Mouse (Mus musculus): Measurements from ENCODE around the gene Als2.

Gene Als2

DNA sequence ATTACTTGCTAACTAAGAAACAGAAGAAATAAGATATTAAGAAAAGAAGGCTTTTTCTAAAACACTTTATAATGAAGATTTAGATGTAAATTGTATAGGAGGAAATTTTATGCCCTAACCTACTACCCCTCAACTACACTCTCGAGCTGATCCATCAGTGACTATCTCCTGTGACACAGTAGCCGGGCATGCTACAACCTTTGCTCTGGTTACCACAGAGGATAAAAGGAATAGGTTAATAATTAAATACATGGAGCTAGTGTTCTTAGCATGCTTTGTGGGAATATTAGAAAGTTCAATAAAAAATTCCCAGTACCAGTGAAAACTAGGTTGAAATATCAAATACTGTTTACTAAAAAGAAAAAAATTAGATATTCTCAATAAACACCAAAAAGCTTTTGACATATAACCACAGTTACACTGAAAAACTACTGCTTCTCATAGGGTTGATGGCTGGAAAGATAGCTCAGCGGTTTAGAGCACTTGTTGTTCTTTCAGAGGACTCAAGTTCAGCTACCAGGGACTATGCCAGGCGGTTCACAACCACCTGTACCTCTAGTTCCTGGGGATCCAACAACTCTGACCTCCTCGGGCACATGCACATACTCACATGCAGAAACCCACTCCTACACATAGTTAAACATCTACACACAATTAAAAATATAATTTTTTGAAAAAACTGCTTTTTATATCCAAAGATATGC, 24.8 kb downstream of the Als2 start:
- in situ Hi-C loops (cut with MboI, MseI): no loop called here

DNA sequence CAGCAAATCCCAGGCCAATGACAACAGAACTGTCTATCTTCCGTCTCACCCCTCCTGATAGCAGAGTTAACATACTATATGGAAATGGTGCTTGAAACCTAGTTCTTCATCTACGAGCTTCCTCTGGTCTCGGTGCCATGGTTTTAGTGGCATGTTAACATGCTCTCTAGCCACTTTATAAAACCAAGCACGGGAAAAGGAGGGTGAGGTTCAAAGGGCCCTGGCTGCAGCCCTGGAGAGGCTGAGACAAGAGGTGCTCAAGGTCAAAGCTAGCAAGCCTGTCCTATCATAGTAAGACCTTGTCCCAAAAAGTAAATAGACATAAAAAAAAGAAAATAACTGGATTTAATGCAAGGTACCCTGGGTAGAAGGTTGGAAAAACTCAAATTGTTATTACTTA, 25.4 kb downstream of the Als2 start:
- in situ Hi-C loops (cut with MboI, MseI): no loop called here

- in situ Hi-C loops (cut with MboI, MseI): no loop called here
Observed at GRCm38 (mm10) chr1:59208331-59208730, 28.7 kb downstream of the Als2 start.

- in situ Hi-C loops (cut with MboI, MseI): no loop called here
Observed at GRCm38 (mm10) chr1:59204489-59204888, 32.5 kb downstream of the Als2 start.

DNA sequence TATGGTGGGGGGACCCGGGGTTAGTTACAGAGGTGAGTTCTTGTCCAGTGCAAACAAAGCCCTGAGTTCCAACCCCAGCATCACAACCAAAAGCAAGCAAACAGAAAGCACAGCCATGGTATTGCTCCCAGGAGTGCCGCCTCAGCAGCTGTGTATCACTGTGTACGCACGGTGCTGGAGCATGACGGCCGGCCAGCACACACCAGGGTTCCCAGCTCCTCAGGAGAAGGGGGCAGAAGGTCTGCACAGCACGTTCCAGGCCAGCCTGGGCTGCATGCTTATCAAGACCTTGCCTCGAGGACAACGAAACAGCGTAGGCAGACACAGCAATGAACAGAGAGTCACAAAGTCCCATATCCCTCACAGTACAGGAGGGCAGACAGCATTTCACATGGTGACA, 34.7 kb downstream of the Als2 start:
- in situ Hi-C loops (cut with MboI, MseI): no loop called here

DNA sequence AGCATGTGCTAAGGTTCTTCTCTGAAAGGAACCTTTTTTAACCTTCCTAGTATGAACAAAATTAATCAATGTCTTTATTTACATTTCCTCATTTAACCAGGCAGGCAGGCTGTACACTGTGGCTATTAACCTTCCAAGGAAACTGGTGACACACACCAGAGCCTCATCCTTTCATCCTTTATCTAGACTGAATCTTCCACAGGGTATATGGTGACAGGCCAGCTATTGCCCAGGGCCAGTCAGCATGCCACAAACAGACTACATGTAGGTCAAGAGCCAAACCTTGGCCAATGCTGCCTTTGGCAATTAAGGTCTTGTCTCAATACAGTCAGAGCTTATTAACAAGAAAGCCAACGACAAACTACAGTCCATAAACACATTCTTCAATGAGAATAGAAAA, 35.5 kb downstream of the Als2 start:
- in situ Hi-C loops (cut with MboI, MseI): no loop called here

GRCm38 (mm10) chr1:59200960-59201359, 36.1 kb downstream of the Als2 start:
- in situ Hi-C loops (cut with MboI, MseI): no loop called here

DNA sequence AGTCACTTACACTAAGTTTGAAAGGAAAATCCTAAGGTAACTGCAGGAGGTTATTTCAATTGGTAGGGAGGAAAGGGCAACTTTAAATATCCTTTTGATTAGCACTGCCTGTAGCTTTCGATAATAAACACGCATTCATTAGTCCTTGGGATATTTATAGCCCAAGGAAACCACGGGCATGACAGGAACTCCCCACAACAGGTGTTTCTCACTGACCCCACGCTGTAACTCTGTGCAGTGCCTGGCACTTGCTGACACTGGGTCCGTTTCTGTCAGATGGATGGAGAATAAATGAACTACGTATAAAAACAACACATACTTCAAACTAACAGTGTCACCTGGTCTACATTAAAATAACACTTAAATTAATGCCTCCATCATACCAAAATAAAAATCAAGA, 42.1 kb downstream of the Als2 start:
- in situ Hi-C loops (cut with MboI, MseI): no loop called here

- in situ Hi-C loops (cut with MboI, MseI): no loop called here
Observed at GRCm38 (mm10) chr1:59187786-59188185, 49.2 kb downstream of the Als2 start.

- in situ Hi-C loops (cut with MboI, MseI): no loop called here
Observed at GRCm38 (mm10) chr1:59186317-59186716, 50.7 kb downstream of the Als2 start.

DNA sequence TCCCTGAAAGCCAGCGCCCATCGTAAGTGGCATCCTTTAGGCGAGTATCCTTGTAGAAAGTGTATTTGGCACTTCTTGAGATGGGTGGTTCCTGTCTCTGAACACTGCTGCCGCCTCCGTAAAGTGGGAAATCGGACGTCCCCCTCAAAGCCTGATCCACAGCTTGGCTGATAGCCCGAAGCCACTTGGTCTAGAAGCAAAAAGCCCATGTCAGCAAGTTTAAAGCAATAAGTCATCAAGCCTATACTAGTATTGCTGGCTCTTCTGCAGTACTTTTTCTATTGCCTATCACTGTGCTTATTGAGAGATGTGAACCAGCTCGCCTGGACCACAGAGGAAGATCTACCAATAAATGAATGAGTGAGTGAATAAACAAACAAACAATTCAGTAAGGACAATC, 51.6 kb downstream of the Als2 start:
- in situ Hi-C loops (cut with MboI, MseI): no loop called here

- in situ Hi-C loops (cut with MboI, MseI): no loop called here
Observed at GRCm38 (mm10) chr1:59183045-59183444, 54.0 kb downstream of the Als2 start.

GRCm38 (mm10) chr1:59182373-59182772, 54.7 kb downstream of the Als2 start:
- in situ Hi-C loops (cut with MboI, MseI): no loop called here

GRCm38 (mm10) chr1:59180003-59180402, 57.0 kb downstream of the Als2 start:
- in situ Hi-C loops (cut with MboI, MseI): no loop called here

- in situ Hi-C loops (cut with MboI, MseI): no loop called here
Observed at GRCm38 (mm10) chr1:59178401-59178800, 58.6 kb downstream of the Als2 start.

DNA sequence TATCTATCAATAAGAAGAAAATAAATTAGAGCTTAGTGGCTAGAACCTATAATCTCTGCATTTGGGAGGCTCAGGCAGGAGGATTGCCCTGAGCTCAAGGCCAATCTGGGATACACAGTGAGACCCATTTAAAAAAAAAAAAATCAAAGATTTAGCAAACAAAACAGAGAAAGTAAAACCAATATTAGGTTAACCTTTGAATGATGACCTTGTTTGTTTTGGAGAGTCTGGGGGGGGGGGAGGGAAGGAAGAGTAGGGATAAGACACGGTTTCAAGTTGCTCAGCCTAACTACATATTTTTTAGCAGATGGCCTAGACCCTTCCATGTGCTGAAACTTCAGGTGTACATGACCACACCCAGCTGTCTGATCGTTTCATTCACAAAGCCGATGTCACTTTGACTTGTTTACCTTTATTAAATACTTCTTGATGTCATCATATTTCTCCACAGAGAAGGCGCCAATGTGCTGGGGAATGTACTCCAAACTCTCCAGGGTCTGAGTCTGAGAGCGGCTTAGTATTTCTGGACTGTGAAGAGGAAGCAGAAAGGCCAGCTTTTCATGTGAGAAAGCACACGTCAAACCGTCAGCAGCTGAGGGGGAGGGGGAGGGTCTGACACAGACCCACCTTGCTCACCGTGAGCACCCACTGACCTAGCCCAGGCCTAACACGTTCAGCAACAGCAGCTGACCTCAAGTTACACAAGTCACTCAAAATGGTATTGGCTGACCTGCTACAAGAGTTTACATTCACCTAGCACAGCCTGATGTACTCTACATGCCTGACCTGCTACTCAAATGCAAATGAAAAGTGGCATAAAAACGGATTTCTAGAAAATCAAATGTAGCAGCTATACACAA, 62.3 kb downstream of the Als2 start:
- in situ Hi-C loops (cut with MboI, MseI): no loop called here

DNA sequence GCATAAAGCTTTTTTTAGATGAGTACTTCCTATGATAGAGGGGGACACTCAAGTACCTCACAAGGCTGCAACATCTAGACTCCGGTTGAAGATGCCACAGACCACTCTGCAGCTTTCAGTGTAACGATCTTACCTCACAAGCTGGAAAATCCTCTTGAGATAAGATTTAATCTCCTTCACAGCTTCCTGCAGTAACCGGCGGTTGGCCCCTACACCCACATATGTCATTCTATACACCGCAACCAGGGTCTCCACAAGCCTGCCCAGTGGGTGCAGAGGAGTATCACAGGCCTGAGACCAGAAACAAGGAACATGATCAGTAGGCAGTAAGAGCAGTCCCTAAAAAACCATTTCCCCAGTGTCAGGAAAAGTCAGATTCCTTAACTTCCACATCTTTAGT, 64.0 kb downstream of the Als2 start:
- in situ Hi-C loops (cut with MboI, MseI): no loop called here

GRCm38 (mm10) chr1:59171875-59172274, 65.2 kb downstream of the Als2 start:
- in situ Hi-C loops (cut with MboI, MseI): no loop called here

DNA sequence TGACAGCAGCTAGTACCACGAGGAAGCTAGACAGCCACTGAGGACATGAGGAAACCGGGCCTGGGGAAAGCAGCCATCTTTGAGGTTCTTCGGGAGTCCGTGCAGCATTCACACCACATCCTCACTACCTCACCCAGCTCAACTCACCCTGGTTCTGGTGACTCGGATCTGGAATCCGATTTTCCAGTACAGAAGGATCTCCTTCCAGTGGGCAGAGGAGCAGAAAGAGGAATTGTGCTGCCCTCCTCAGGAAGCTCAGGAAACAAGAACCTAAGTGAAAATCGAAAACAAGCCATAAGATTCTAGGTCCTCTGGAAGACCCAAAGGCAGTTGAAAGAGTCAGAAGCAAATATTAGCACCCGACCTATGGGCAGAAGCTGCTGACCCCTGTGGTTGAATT, 66.7 kb downstream of the Als2 start:
- in situ Hi-C loops (cut with MboI, MseI): no loop called here

- in situ Hi-C loops (cut with MboI, MseI): loop anchor here (5.0 kb wide), 1 partner anchor 68 kb away; the partner anchor contains the start of gene Als2
Observed at GRCm38 (mm10) chr1:59169586-59169985, 67.4 kb downstream of the Als2 start.

- in situ Hi-C loops (cut with MboI, MseI): loop anchor here (5.0 kb wide), 1 partner anchor 69 kb away; the partner anchor contains the start of gene Als2
Observed at GRCm38 (mm10) chr1:59168556-59168955, 68.5 kb downstream of the Als2 start.

GRCm38 (mm10) chr1:59167654-59168425, 69.2 kb downstream of the Als2 start:
- in situ Hi-C loops (cut with MboI, MseI): loop anchor here (5.0 kb wide), 1 partner anchor 69 kb away; the partner anchor contains the start of gene Als2

Measured in T-helper 1 cell (primary cell).